Mouse (Mus musculus): ENCODE data around the gene Itfg1. TPM values are rescaled to one million over a fixed set of nuclear protein-coding genes. Genes with fewer than 3 reads are reported as not detected.
"Not testable (repeated sequence)": the region's sequence is repeated elsewhere in the genome, so short reads cannot be mapped to it uniquely, and the experiment has no call there.

Itfg1 gene
- 100 to 1,000 TPM; 150 to 167 TPM for total RNA-seq (2021)

- DNase-seq (ENCODE audit: extremely low spot score in 1 of 2, low spot score in 1 of 2) = peak; percentile 85 to 91
Measured at GRCm38 (mm10) chr8:85840657-85841488, at the start of gene Itfg1, which contains the start of gene Phkb. TSS of gene Itfg1 (minus strand) at chr8:85840921. TSS of gene Phkb (plus strand) at chr8:85840959.

GRCm38 (mm10) chr8:85884811-85885210 lies 44.1 kb upstream of the Itfg1 start:
- DNase-seq (ENCODE audit: extremely low spot score in 1 of 2, low spot score in 1 of 2) = no peak

- DNase-seq (ENCODE audit: extremely low spot score in 1 of 2, low spot score in 1 of 2) = no peak
Measured at GRCm38 (mm10) chr8:85879624-85880023, 38.9 kb upstream of the Itfg1 start.

GRCm38 (mm10) chr8:85877976-85878375 lies 37.3 kb upstream of the Itfg1 start:
- DNase-seq (ENCODE audit: extremely low spot score in 1 of 2, low spot score in 1 of 2) = no peak

- no peak for DNase-seq (ENCODE audit: extremely low spot score in 1 of 2, low spot score in 1 of 2)
Measured at GRCm38 (mm10) chr8:85871660-85872059, 30.9 kb upstream of the Itfg1 start.

- DNase-seq (ENCODE audit: extremely low spot score in 1 of 2, low spot score in 1 of 2) = no peak
Measured at GRCm38 (mm10) chr8:85862381-85862780, 21.7 kb upstream of the Itfg1 start.

- no peak for DNase-seq (ENCODE audit: extremely low spot score in 1 of 2, low spot score in 1 of 2)
Measured at GRCm38 (mm10) chr8:85860612-85861011, 19.9 kb upstream of the Itfg1 start.

- not testable (repeated sequence) for DNase-seq (ENCODE audit: extremely low spot score in 1 of 2, low spot score in 1 of 2)
Measured at GRCm38 (mm10) chr8:85857227-85857896, 16.6 kb upstream of the Itfg1 start.

- DNase-seq (ENCODE audit: extremely low spot score in 1 of 2, low spot score in 1 of 2) = no peak
Measured at GRCm38 (mm10) chr8:85854220-85855123, 13.8 kb upstream of the Itfg1 start.

- no peak for DNase-seq (ENCODE audit: extremely low spot score in 1 of 2, low spot score in 1 of 2)
Measured at GRCm38 (mm10) chr8:85845887-85846286, 5.2 kb upstream of the Itfg1 start.

DNA sequence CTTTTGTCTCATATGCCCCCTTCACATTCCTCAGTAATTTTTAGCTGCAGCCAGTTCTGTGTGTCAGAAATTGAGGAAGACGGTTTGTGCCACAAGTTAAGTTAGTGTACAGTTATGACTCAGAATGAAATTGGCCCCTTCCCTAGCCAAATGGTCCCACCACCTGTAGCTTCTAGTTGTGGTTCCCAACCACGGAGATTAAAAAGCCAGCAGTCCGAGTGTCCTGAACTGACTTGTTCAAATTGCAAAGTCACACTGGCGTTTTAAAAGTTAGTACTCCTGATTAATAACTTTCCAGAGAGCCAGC lies 721 bp upstream of the Itfg1 start:
- no peak for DNase-seq (ENCODE audit: extremely low spot score in 1 of 2, low spot score in 1 of 2)

DNA sequence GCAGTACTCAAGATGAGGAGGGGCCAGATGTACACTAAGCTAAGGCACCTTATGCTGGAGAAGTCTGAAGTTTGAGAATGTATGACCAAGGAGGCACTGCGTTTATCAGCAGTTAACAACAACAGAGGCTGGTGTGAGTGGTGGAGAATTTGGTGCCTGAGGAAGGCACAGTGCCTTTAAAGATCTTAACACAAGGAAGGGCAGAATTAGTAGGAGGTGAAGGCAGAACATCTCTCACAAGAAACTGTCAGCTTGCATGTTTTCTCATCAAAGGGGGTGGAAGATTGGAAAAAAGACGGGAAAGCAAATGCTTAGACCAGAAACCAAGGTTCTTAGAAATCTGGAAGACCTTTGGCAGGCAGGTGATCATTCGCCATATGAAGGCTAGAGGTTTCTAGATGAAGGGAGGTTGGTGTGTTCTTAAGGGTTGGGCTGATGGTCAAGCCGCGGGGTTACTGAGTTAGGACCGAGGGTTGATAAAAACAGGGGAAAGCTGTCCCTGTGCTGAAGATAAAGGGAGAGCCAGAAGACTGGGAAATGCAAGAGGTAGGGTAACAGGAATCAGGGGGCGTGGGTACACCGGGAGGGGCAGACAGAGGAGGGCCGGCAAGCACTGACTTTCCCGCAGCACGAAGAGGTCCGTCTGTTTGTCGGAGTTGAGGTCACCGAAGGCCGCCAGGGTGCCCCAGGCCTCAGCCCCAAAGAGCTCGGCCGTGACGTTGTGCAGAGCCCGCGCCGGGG lies 635 bp downstream of the Itfg1 start:
- DNase-seq (ENCODE audit: extremely low spot score in 1 of 2, low spot score in 1 of 2) = no peak

GRCm38 (mm10) chr8:85813621-85814020 lies 27.1 kb downstream of the Itfg1 start:
- no peak for DNase-seq (ENCODE audit: extremely low spot score in 1 of 2, low spot score in 1 of 2)

DNA sequence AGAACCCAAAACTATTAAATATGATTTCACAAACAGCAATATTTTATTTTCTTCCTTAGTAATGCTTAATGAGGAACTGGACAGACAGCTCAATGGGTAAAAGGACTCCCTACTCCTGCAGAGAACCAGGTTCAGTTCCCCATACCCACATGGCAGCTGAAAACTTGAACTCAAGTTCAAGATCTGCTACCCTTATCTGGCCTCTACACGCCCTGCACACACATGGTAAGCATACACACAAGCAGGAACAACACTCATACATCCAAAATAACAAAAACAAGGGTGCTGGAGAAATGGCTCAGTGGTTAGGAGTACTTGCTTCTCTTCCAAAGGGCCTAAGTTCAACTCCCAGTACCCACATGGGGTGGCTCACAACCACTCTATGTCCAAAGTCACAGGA lies 39.3 kb downstream of the Itfg1 start:
- no peak for DNase-seq (ENCODE audit: extremely low spot score in 1 of 2, low spot score in 1 of 2)

DNA sequence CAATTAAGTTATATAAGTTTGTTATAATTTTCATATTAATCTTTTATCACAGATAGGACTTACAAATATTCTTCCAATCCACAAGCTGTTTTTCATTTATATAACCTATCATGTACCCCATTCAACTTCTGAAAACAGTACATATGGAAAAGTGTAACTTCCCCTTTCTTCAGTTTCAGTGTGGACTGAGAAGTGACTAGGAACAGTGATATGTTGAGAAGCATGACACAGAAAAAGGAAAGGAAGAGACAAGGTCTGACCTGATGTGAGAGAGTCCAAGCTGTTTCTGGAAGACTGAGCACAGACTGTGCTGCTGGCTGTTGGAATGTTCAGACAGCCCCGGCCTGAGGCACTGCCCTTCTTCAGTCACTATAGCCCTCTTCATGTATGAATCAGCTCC lies 40.6 kb downstream of the Itfg1 start:
- DNase-seq (ENCODE audit: extremely low spot score in 1 of 2, low spot score in 1 of 2) = no peak

- not testable (repeated sequence) for DNase-seq (ENCODE audit: extremely low spot score in 1 of 2, low spot score in 1 of 2)
Measured at GRCm38 (mm10) chr8:85796392-85796791, 44.3 kb downstream of the Itfg1 start.

- no peak for DNase-seq (ENCODE audit: extremely low spot score in 1 of 2, low spot score in 1 of 2)
Measured at GRCm38 (mm10) chr8:85788341-85788740, 52.4 kb downstream of the Itfg1 start.

DNA sequence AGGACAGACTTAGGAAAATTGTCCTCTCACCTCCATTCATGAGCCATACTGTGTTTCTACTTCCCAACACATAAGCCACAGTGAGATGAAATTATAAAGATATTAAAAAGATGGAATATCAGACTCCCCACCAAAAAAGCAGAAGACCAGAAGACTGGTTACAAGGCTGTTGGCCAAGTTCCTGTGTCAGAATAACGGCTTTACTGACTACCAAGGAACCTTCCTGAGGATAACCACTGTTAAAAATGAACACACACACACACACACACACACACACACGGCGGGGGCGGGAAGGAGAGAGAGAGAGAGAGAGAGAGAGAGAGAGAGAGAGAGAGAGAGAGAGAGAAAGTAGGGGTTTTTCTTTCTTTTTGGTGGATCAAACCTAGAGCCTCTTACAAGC lies 52.8 kb downstream of the Itfg1 start:
- no peak for DNase-seq (ENCODE audit: extremely low spot score in 1 of 2, low spot score in 1 of 2)

DNA sequence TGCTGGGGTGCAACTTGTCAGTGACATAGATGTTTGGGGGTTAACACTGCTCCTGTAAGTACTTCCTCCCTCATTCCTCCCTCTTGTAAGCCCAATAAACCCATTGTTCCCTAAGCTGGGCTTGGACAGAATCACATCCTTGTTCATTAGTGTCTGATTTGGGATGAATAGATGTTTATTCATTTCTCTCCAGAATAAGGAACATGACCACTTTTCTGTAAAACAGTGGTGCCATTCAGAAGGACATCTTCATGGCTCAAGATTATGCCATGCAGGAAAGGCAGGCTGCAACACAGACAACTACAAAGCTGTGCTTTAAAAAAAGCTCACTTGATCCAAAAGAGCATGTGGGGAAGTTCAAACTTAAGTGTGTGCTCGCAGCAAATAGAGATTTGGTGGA lies 55.2 kb downstream of the Itfg1 start:
- no peak for DNase-seq (ENCODE audit: extremely low spot score in 1 of 2, low spot score in 1 of 2)

GRCm38 (mm10) chr8:85783871-85784270 lies 56.9 kb downstream of the Itfg1 start:
- no peak for DNase-seq (ENCODE audit: extremely low spot score in 1 of 2, low spot score in 1 of 2)

Data from layer of hippocampus, postnatal 25 days (tissue).